Comparison of ENCODE assay signal across 25 mouse cellular contexts in the genomic region with DNA sequence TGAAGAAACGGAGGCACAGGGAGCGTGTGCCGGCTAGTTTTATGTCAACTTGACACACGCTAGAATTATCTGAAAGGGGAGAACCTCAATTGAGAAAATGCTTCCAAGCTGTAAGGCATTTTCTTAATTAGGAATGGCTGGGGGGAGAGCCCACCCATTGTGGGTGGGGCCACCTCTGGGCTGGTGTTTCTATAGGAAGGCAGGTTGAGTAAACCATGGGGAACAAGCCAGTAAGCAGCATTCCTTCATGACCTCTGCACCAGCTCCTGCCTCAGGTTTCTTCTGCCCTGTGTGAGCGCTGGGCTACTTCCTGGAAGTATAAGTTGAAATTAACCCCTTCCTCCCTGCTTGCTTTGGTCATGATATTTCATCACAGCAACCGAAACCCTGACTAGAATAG. TPM values are rescaled to one million over a fixed set of nuclear protein-coding genes. Genes with fewer than 3 reads are reported as not detected.
A peak's percentile ranks its signal among the peaks of the same experiment; 100 is the strongest.
DNase-seq lines count a peak whose midpoint lies in the region; ATAC-seq and TF ChIP-seq lines count a peak whose summit lies in the region.
"Had no signal": no experiment of that assay in that cellular context is flagged by ENCODE, and none has a peak within 500 bp of the region (broad histone marks: within the 10 kb centered on the region; RNA-seq: fewer than 3 reads in every experiment).

No protein-coding gene starts in this region.

- no peaks in the 10 kb centered on the region for H3K36me3 ChIP-seq in midbrain, embryonic 10.5 days
- H3K36me3 ChIP-seq in midbrain, postnatal 0 days (ENCODE audit: insufficient read depth, low read length): no peaks in the 10 kb centered on the region
- no peaks in the 10 kb centered on the region for H3K36me3 ChIP-seq in embryonic facial prominence, embryonic 14.5 days (ENCODE audit: control insufficient read depth, insufficient read depth, low read length)
- no peaks in the 10 kb centered on the region for H3K36me3 ChIP-seq in midbrain, embryonic 13.5 days
- H3K36me3 ChIP-seq: heart, embryonic 15.5 days; limb, embryonic 15.5 days; liver, embryonic 15.5 days; neural tube, embryonic 13.5 days had no signal

- H3K4me2 ChIP-seq in midbrain, postnatal 0 days (ENCODE audit: low read depth, low read length, poor library complexity, severe bottlenecking): no peak overlapping the region
- H3K4me2 ChIP-seq in embryonic facial prominence, embryonic 14.5 days (ENCODE audit: low read depth, low read length): no peak overlapping the region
- H3K4me2 ChIP-seq in midbrain, embryonic 13.5 days (replicated peaks): no peak overlapping the region
- H3K4me2 ChIP-seq: heart, embryonic 15.5 days; limb, embryonic 15.5 days; liver, embryonic 15.5 days; neural tube, embryonic 13.5 days had no signal

- no peak overlapping the region for H3K9ac ChIP-seq in midbrain, postnatal 0 days (replicated peaks; ENCODE audit: low read length, poor library complexity, severe bottlenecking)
- H3K9ac ChIP-seq in embryonic facial prominence, embryonic 14.5 days (ENCODE audit: low read depth, low read length): no peak overlapping the region
- no peak overlapping the region for H3K9ac ChIP-seq in midbrain, embryonic 13.5 days (replicated peaks)
- H3K9ac ChIP-seq: heart, embryonic 15.5 days; limb, embryonic 15.5 days; liver, embryonic 15.5 days; neural tube, embryonic 13.5 days had no signal

- no peak overlapping the region for H3K4me3 ChIP-seq in midbrain, embryonic 10.5 days
- no peak overlapping the region for H3K4me3 ChIP-seq in midbrain, postnatal 0 days (ENCODE audit: low read depth, low read length)
- H3K4me3 ChIP-seq in embryonic facial prominence, embryonic 14.5 days (ENCODE audit: low read depth, low read length): no peak overlapping the region
- no peak overlapping the region for H3K4me3 ChIP-seq in midbrain, embryonic 13.5 days (replicated peaks)
- H3K4me3 ChIP-seq: gastrocnemius, adult 2 months; heart, embryonic 15.5 days; limb, embryonic 15.5 days; liver, embryonic 15.5 days; neural tube, embryonic 13.5 days had no signal

- 74% methylated on average over 6 of the region's 6 CpGs for WGBS in midbrain, embryonic 10.5 days
- WGBS in midbrain, postnatal 0 days: 64% methylated on average over 6 of the region's 6 CpGs
- WGBS in embryonic facial prominence, embryonic 14.5 days: 26% methylated on average over 6 of the region's 6 CpGs
- 64% methylated on average over 6 of the region's 6 CpGs for WGBS in midbrain, embryonic 13.5 days

- ATAC-seq in midbrain, postnatal 0 days (ENCODE audit: low FRiP score): no peak
- ATAC-seq in embryonic facial prominence, embryonic 14.5 days (ENCODE audit: low read depth): no peak
- ATAC-seq in midbrain, embryonic 13.5 days: no peak

- no peaks in the 10 kb centered on the region for H3K9me3 ChIP-seq in midbrain, embryonic 10.5 days (replicated peaks)
- no peaks in the 10 kb centered on the region for H3K9me3 ChIP-seq in midbrain, postnatal 0 days (ENCODE audit: low read length)
- H3K9me3 ChIP-seq in embryonic facial prominence, embryonic 14.5 days (ENCODE audit: control insufficient read depth, low read length): no peaks in the 10 kb centered on the region
- H3K9me3 ChIP-seq in midbrain, embryonic 13.5 days: no peaks in the 10 kb centered on the region
- H3K9me3 ChIP-seq: heart, embryonic 15.5 days; limb, embryonic 15.5 days; liver, embryonic 15.5 days; neural tube, embryonic 13.5 days had no signal

- H3K4me1 ChIP-seq in midbrain, embryonic 10.5 days: peaks cover 58% of the 10 kb centered on the region
- peaks cover 3% of the 10 kb centered on the region; the same call in 1 of the 2 replicates for H3K4me1 ChIP-seq in midbrain, postnatal 0 days (ENCODE audit: insufficient read depth, low read length)
- peaks cover 24% of the 10 kb centered on the region for H3K4me1 ChIP-seq in embryonic facial prominence, embryonic 14.5 days (ENCODE audit: control insufficient read depth, insufficient read depth, low read length)
- peaks cover 60% of the 10 kb centered on the region for H3K4me1 ChIP-seq in midbrain, embryonic 13.5 days (replicated peaks)

- H3K27me3 ChIP-seq in midbrain, embryonic 10.5 days (ENCODE audit: low read depth, poor library complexity, severe bottlenecking): no peaks in the 10 kb centered on the region
- H3K27me3 ChIP-seq in midbrain, postnatal 0 days (ENCODE audit: insufficient read depth, low read length): no peaks in the 10 kb centered on the region
- H3K27me3 ChIP-seq in embryonic facial prominence, embryonic 14.5 days (replicated peaks; ENCODE audit: control insufficient read depth, insufficient read depth, low read length): no peaks in the 10 kb centered on the region
- no peaks in the 10 kb centered on the region for H3K27me3 ChIP-seq in midbrain, embryonic 13.5 days
- H3K27me3 ChIP-seq: heart, embryonic 15.5 days; limb, embryonic 15.5 days; liver, embryonic 15.5 days; neural tube, embryonic 13.5 days had no signal

- no peak for TF ChIP-seq CTCF in midbrain, postnatal 0 days (IDR thresholded peaks at IDR 0.05)

- no peak for DNase-seq in midbrain, embryonic 10.5 days (ENCODE audit: low spot score)
- DNase-seq in midbrain, postnatal 0 days (ENCODE audit: low spot score): no peak
- peak; percentile 24 for DNase-seq in embryo, embryonic 9.5 days (ENCODE audit: extremely low spot score)
- peak; percentile 27 for DNase-seq in embryonic facial prominence, embryonic 14.5 days (ENCODE audit: low spot score)
- DNase-seq in adrenal gland, adult (ENCODE audit: inconsistent age in 2 of 2, low spot score in 1 of 2): no peak
- no peak for DNase-seq in neural tube, embryonic 10.5 days (ENCODE audit: extremely low spot score, low spot score)
- DNase-seq in spleen, postnatal 36 days (ENCODE audit: low spot score in 2 of 2): no peak
- DNase-seq: adrenal gland, adult 8-10 months; cerebellum, adult 8-10 months; gastrocnemius, adult 2 months; heart, postnatal 4 days; kidney, adult 9 months; thymus, postnatal 14 days had no signal

- peak overlapping the region; percentile 81 for H3K27ac ChIP-seq in midbrain, embryonic 10.5 days (replicated peaks)
- no peak overlapping the region for H3K27ac ChIP-seq in midbrain, postnatal 0 days (ENCODE audit: low read depth, low read length)
- H3K27ac ChIP-seq in embryonic facial prominence, embryonic 14.5 days (replicated peaks; ENCODE audit: low read depth, low read length): no peak overlapping the region
- peak overlapping the region; percentile 62 for H3K27ac ChIP-seq in midbrain, embryonic 13.5 days
- H3K27ac ChIP-seq: gastrocnemius, adult 2 months; heart, embryonic 15.5 days; limb, embryonic 15.5 days; liver, embryonic 15.5 days had no signal

RNA-seq across cellular contexts. Expression of a gene that starts 15.6 kb away (rescaled TPM):
- polyA plus RNA-seq in midbrain, embryonic 10.5 days (2016; fragmentation: Nextera tagmentation; extraction: Ambion mirVana): 0.06 and 0.07 TPM in 2 replicates
- not detected in 2 replicates for total RNA-seq in midbrain, postnatal 0 days (2014; rRNA removed)
- polyA plus RNA-seq in midbrain, postnatal 0 days (2015; fragmentation: Nextera tagmentation; extraction: Ambion mirVana): 0.04 and 0.06 TPM in 2 replicates
- 0.35 and 1.1 TPM in 2 replicates for polyA plus RNA-seq in embryonic facial prominence, embryonic 14.5 days (2014; fragmentation: Nextera tagmentation; extraction: Ambion mirVana)
- polyA plus RNA-seq in midbrain, embryonic 13.5 days (2015; fragmentation: Nextera tagmentation; extraction: Ambion mirVana): not detected in 2 replicates
- total RNA-seq: heart, postnatal 4 days; layer of hippocampus, postnatal 25 days; left cerebral cortex, postnatal 10 days; megakaryocyte progenitor cell, adult 5-6 weeks had no signal

RNA-seq across cellular contexts. Expression of a gene that starts 27.7 kb away (rescaled TPM):
- 19.9 and 23.1 TPM in 2 replicates for polyA plus RNA-seq in midbrain, embryonic 10.5 days (2016; fragmentation: Nextera tagmentation; extraction: Ambion mirVana)
- 15.1 and 18.2 TPM in 2 replicates for total RNA-seq in midbrain, postnatal 0 days (2014; rRNA removed)
- polyA plus RNA-seq in midbrain, postnatal 0 days (2015; fragmentation: Nextera tagmentation; extraction: Ambion mirVana): 4.2 TPM in 2 replicates
- polyA plus RNA-seq in embryonic facial prominence, embryonic 14.5 days (2014; fragmentation: Nextera tagmentation; extraction: Ambion mirVana): 8.7 TPM in 2 replicates
- 14.1 and 14.5 TPM in 2 replicates for polyA plus RNA-seq in midbrain, embryonic 13.5 days (2015; fragmentation: Nextera tagmentation; extraction: Ambion mirVana)
- total RNA-seq: megakaryocyte progenitor cell, adult 5-6 weeks had no signal

RNA-seq across cellular contexts. Expression of a gene that starts 47.3 kb away (rescaled TPM):
- polyA plus RNA-seq in midbrain, embryonic 10.5 days (2016; fragmentation: Nextera tagmentation; extraction: Ambion mirVana): 6.0 and 7.2 TPM in 2 replicates
- 4.8 and 10.2 TPM in 2 replicates for total RNA-seq in midbrain, postnatal 0 days (2014; rRNA removed)
- polyA plus RNA-seq in midbrain, postnatal 0 days (2015; fragmentation: Nextera tagmentation; extraction: Ambion mirVana): 3.8 and 4.3 TPM in 2 replicates
- polyA plus RNA-seq in embryonic facial prominence, embryonic 14.5 days (2014; fragmentation: Nextera tagmentation; extraction: Ambion mirVana): 0.55 and 0.64 TPM in 2 replicates
- 10.4 and 10.5 TPM in 2 replicates for polyA plus RNA-seq in midbrain, embryonic 13.5 days (2015; fragmentation: Nextera tagmentation; extraction: Ambion mirVana)
- total RNA-seq: adrenal gland, adult 8-10 months; gastrocnemius, adult 2 months; heart, postnatal 4 days; megakaryocyte progenitor cell, adult 5-6 weeks had no signal
- polyA plus RNA-seq: gonadal fat pad, adult 2 months; large intestine, adult 2 months; liver, embryonic 15.5 days; small intestine, adult 2 months; testis, adult 2 months had no signal

RNA-seq across cellular contexts. Expression of a gene that starts 57.2 kb away (rescaled TPM):
- 0.48 and 1.3 TPM in 2 replicates for polyA plus RNA-seq in midbrain, embryonic 10.5 days (2016; fragmentation: Nextera tagmentation; extraction: Ambion mirVana)
- total RNA-seq in midbrain, postnatal 0 days (2014; rRNA removed): 25.5 and 32.1 TPM in 2 replicates
- polyA plus RNA-seq in midbrain, postnatal 0 days (2015; fragmentation: Nextera tagmentation; extraction: Ambion mirVana): 17.4 and 20.3 TPM in 2 replicates
- 1.6 and 1.9 TPM in 2 replicates for polyA plus RNA-seq in embryonic facial prominence, embryonic 14.5 days (2014; fragmentation: Nextera tagmentation; extraction: Ambion mirVana)
- 3.4 TPM in 2 replicates for polyA plus RNA-seq in midbrain, embryonic 13.5 days (2015; fragmentation: Nextera tagmentation; extraction: Ambion mirVana)

Comparison
In these comparisons a context has a peak if more than half of its experiments do, and no peak if none do; other contexts are left out.
1. H3K27ac ChIP-seq: peak in midbrain, embryonic 10.5 days (single experiment) and midbrain, embryonic 13.5 days (single experiment); none in midbrain, postnatal 0 days (single experiment) and embryonic facial prominence, embryonic 14.5 days (single experiment).
2. DNase-seq: peak in embryo, embryonic 9.5 days (single experiment) and embryonic facial prominence, embryonic 14.5 days (single experiment); none in midbrain, embryonic 10.5 days (single experiment), midbrain, postnatal 0 days (single experiment), adrenal gland, adult (0 of 2), neural tube, embryonic 10.5 days (single experiment) and spleen, postnatal 36 days (0 of 2).